Mouse (Mus musculus) lung, postnatal 0 days (tissue): ENCODE results near the gene Magi1.

Source experiments
- CTCF ChIP-seq: IDR thresholded peaks from 2 replicates; pipeline ENCODE4 v1.5.1; 2016; ENCODE audit warnings: antibody characterized with exemption, mild to moderate bottlenecking
- EP300 ChIP-seq: IDR thresholded peaks from 2 replicates; pipeline ENCODE4 v1.6.1; 2016; ENCODE audit warnings: antibody characterized with exemption, mild to moderate bottlenecking, control low read depth

DNA sequence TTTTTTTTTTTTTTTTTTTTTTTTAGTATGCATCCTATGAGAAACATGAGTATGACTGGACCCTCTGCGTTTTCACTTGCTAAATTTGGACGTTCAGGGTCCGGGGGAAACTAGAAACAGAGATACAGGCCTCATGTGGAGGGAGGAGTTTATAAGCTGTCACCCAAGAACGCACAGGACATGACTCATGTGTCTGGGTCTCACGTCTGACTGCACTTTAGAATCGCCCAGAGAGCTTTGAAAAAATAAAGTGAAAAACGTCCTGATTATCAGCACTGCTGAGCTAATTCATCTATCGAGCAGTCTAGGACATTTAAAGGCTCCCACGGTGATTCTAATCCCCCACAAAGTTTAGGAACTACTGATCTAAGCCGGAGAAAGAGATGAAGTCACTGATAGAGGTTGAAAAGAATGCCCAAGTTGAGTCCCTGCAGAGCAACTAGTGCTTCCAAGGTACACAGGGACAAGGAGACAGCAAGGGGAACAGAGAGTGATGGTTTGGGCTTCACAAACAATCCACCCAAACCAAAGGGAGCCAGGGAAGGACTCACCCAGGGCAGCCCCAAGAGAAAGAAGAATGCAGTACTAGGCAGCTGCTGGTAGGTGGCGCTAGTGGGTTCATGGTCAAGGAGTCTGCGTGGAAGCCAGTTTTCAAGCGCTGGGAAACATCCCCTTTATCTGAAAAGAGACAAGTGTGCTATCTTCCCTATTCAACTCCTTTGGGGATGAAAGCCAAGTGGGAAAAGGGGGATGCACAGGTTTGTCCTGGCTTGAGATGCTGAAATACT is 626.3 kb downstream of the Magi1 start:
- TF ChIP-seq CTCF (peak; percentile 94), EP300 (no peak)
